Mouse (Mus musculus) ES-E14 (cell line): ENCODE results near the gene Cnga3. TPM values are rescaled to one million over a fixed set of nuclear protein-coding genes. Genes with fewer than 3 reads are reported as not detected.
A peak's percentile ranks its signal among the peaks of the same experiment; 100 is the strongest.

ENCODE experiments used
- DNase-seq: peaks from one replicate; pipeline ENCODE4 v3.0.0-alpha.2; 2013; ENCODE audit warnings: low read depth, low spot score
- H3K27ac ChIP-seq: 2 replicates; pipeline ENCODE4 v1.5.1; 2012; ENCODE audit warnings: low read depth, mild to moderate bottlenecking, low read length, moderate library complexity, mixed read lengths; ENCODE audit not compliant: poor library complexity, insufficient read depth, severe bottlenecking
- H3K36me3 ChIP-seq: 2 replicates; pipeline ENCODE4 v1.6.1; 2012; ENCODE audit warnings: mild to moderate bottlenecking, low read length, moderate library complexity, mixed read lengths; ENCODE audit not compliant: control insufficient read depth, poor library complexity, insufficient read depth, severe bottlenecking
- H3K4me1 ChIP-seq, 2 experiments: fragments of 150-350 bp in 1 of 2; sonication (generic) in 1 of 2; 2 replicates each; pipeline ENCODE4 v1.6.1; 2012; ENCODE audit warnings: low read length in 2 of 2, mild to moderate bottlenecking in 1 of 2, mixed read lengths in 1 of 2; ENCODE audit not compliant: control insufficient read depth in 2 of 2, insufficient read depth in 2 of 2, poor library complexity in 1 of 2
- H3K4me3 ChIP-seq, 2 experiments: fragments of 150-350 bp in 1 of 2; sonication (generic) in 1 of 2; 2 replicates each; pipeline ENCODE4 v1.5.1; 2012; ENCODE audit warnings: low read length in 2 of 2, low read depth in 1 of 2, mild to moderate bottlenecking in 1 of 2, mixed read lengths in 1 of 2; ENCODE audit not compliant: insufficient read depth in 1 of 2, poor library complexity in 1 of 2, severe bottlenecking in 1 of 2
- H3K9ac ChIP-seq: 2 replicates; pipeline ENCODE4 v1.6.1; 2012; ENCODE audit warnings: low read depth, mild to moderate bottlenecking, low read length, mixed read lengths; ENCODE audit not compliant: poor library complexity, insufficient read depth, severe bottlenecking
- H3K9me3 ChIP-seq: fragments of 150-350 bp; sonication (generic); 2 replicates; pipeline ENCODE4 v1.6.1; 2012; ENCODE audit warnings: low read depth, mild to moderate bottlenecking, low read length; ENCODE audit not compliant: control insufficient read depth, insufficient read depth
- CHD2 ChIP-seq: IDR thresholded peaks from 2 replicates; pipeline ENCODE4 v1.6.1; 2014; ENCODE audit warnings: mild to moderate bottlenecking, low read depth, low read length, inconsistent platforms
- HCFC1 ChIP-seq: IDR thresholded peaks from 2 replicates; pipeline ENCODE4 v1.6.1; 2012; ENCODE audit warnings: low read length, inconsistent platforms, borderline replicate concordance; ENCODE audit not compliant: insufficient read depth
- MAFK ChIP-seq: IDR thresholded peaks from 2 replicates; pipeline ENCODE4 v1.6.1; 2014; ENCODE audit warnings: mild to moderate bottlenecking, low read depth, low read length, inconsistent platforms; ENCODE audit not compliant: insufficient read depth
- ZC3H11A ChIP-seq: IDR thresholded peaks from 2 replicates; pipeline ENCODE4 v1.6.1; 2012; ENCODE audit warnings: low read depth, mild to moderate bottlenecking, inconsistent platforms, low read length, borderline replicate concordance
- ZNF384 ChIP-seq: IDR thresholded peaks from 2 replicates; pipeline ENCODE4 v1.6.1; 2012; ENCODE audit warnings: low read depth, low read length, inconsistent platforms
- in situ Hi-C, 2 experiments: fragments of 600-800 bp; cut with MboI; formaldehyde crosslinking; loops; one replicate each; pipeline ENCODE4 v1.15.1; 2025; ENCODE audit warnings: low sequenced_read_pairs in 2 of 2, inconsistent platforms in 1 of 2; ENCODE audit not compliant: unreplicated experiment in 2 of 2
- total RNA-seq: library from RNA; depleted of rRNA; stranded (reverse); fragments of 300-350 nt; gene quantifications from 2 replicates; pipeline ENCODE4 v1.2.3, GENCODE M21; 2012

Cnga3 gene
- total RNA-seq, 1 experiment: 4.5 TPM

- no peak for TF ChIP-seq MAFK
- no peak for TF ChIP-seq HCFC1
- no peak for TF ChIP-seq ZC3H11A
- no peak for TF ChIP-seq ZNF384
- no peak for TF ChIP-seq CHD2
- peak overlapping the region; percentile 6 to 32; a peak in 3 of 4 replicates for H3K4me3 ChIP-seq
- peak overlapping the region; percentile 22; the same call in 1 of the 2 replicates for H3K9ac ChIP-seq
- H3K4me1 ChIP-seq: 0 out of 4 replicates have a peak, but pooled peaks cover 0 to 3% of the 10 kb centered on the region in 2 experiments
- H3K27ac ChIP-seq: no peak overlapping the region
- H3K9me3 ChIP-seq: no peaks in the 10 kb centered on the region
- in situ Hi-C loops: no loop called here
- DNase-seq: no peak
- no peaks in the 10 kb centered on the region for H3K36me3 ChIP-seq
Observed at GRCm38 (mm10) chr1:37187050-37187449, 27.2 kb upstream of the Cnga3 start.

GRCm38 (mm10) chr1:37194607-37195006, 19.6 kb upstream of the Cnga3 start:
- in situ Hi-C loops: no loop called here

GRCm38 (mm10) chr1:37201406-37201805, 12.8 kb upstream of the Cnga3 start:
- no peaks in the 10 kb centered on the region for H3K4me1 ChIP-seq
- no peak overlapping the region for H3K4me3 ChIP-seq
- in situ Hi-C loops: no loop called here
- H3K9me3 ChIP-seq: no peaks in the 10 kb centered on the region
- no peak overlapping the region for H3K27ac ChIP-seq
- no peaks in the 10 kb centered on the region for H3K36me3 ChIP-seq
- no peak overlapping the region for H3K9ac ChIP-seq
- TF ChIP-seq MAFK (no peak), ZNF384 (no peak), HCFC1 (no peak), ZC3H11A (no peak), CHD2 (no peak)
- no peak for DNase-seq

More at GRCm38 (mm10) chr1:37194607-37195006, 19.6 kb upstream of the Cnga3 start:
- no peaks in the 10 kb centered on the region for H3K9me3 ChIP-seq
- no peak overlapping the region for H3K9ac ChIP-seq
- TF ChIP-seq ZC3H11A (no peak; the same call in 1 of the 2 replicates), CHD2 (no peak), ZNF384 (no peak), HCFC1 (no peak), MAFK (no peak)
- H3K36me3 ChIP-seq: no peaks in the 10 kb centered on the region
- no peak overlapping the region for H3K27ac ChIP-seq
- no peak overlapping the region for H3K4me3 ChIP-seq
- DNase-seq: no peak
- no peaks in the 10 kb centered on the region for H3K4me1 ChIP-seq

GRCm38 (mm10) chr1:37207743-37208142, 6.5 kb upstream of the Cnga3 start:
- no peak overlapping the region for H3K4me3 ChIP-seq
- peaks cover 0 to under 1% of the 10 kb centered on the region in 2 experiments; a peak in 1 of 4 replicates for H3K4me1 ChIP-seq
- TF ChIP-seq HCFC1 (no peak), MAFK (no peak), ZC3H11A (no peak), CHD2 (no peak), ZNF384 (no peak)
- no peak overlapping the region for H3K27ac ChIP-seq
- H3K9me3 ChIP-seq: peaks cover 9% of the 10 kb centered on the region; the same call in 1 of the 2 replicates
- H3K36me3 ChIP-seq: no peaks in the 10 kb centered on the region
- in situ Hi-C loops: no loop called here
- no peak for DNase-seq
- H3K9ac ChIP-seq: no peak overlapping the region

- in situ Hi-C loops: no loop called here
Observed at GRCm38 (mm10) chr1:37212375-37212774, 1.9 kb upstream of the Cnga3 start.

More at GRCm38 (mm10) chr1:37212375-37212774, 1.9 kb upstream of the Cnga3 start:
- Histone ChIP-seq H3K4me1 (peaks cover 0 to 9% of the 10 kb centered on the region in 2 experiments; a peak in 2 of 4 replicates), H3K27ac (peak overlapping the region; percentile 34; the same call in 1 of the 2 replicates), H3K36me3 (no peaks in the 10 kb centered on the region), H3K9me3 (peaks cover 9% of the 10 kb centered on the region; the same call in 1 of the 2 replicates), H3K9ac (no peak overlapping the region), H3K4me3 (no peak overlapping the region)
- TF ChIP-seq HCFC1: no peak
- TF ChIP-seq ZNF384: no peak
- TF ChIP-seq MAFK: no peak
- no peak for TF ChIP-seq ZC3H11A
- TF ChIP-seq CHD2: no peak
- peak; percentile 40 for DNase-seq
